Mouse (Mus musculus): ENCODE results near the gene Rbbp8nl.
A peak's percentile ranks its signal among the peaks of the same experiment; 100 is the strongest.

The Rbbp8nl gene

GRCm38 (mm10) chr2:180257963-180258865 is 31.5 kb downstream of the Rbbp8nl start:
- DNase-seq (ENCODE audit: low spot score in 2 of 2) = no peak

GRCm38 (mm10) chr2:180257001-180257521 is 32.6 kb downstream of the Rbbp8nl start, which contains the start of gene Rps21:
Gene Rps21, plus strand, starts transcription at chr2:180257377.
- DNase-seq (ENCODE audit: low spot score in 2 of 2) = peak; percentile 96 to 98

GRCm38 (mm10) chr2:180256296-180257000 is 33.2 kb downstream of the Rbbp8nl start:
- DNase-seq (ENCODE audit: low spot score in 2 of 2) = no peak

- no peak for DNase-seq (ENCODE audit: low spot score in 2 of 2)
Measured at GRCm38 (mm10) chr2:180255701-180256100, 34.0 kb downstream of the Rbbp8nl start.

GRCm38 (mm10) chr2:180254436-180255209 is 35.1 kb downstream of the Rbbp8nl start:
- DNase-seq (ENCODE audit: low spot score in 2 of 2) = no peak

GRCm38 (mm10) chr2:180251838-180252237 is 37.8 kb downstream of the Rbbp8nl start:
- DNase-seq (ENCODE audit: low spot score in 2 of 2) = no peak

- peak; percentile 68 to 80 for DNase-seq (ENCODE audit: low spot score in 2 of 2)
Measured at GRCm38 (mm10) chr2:180250930-180251611, 38.6 kb downstream of the Rbbp8nl start.

- DNase-seq (ENCODE audit: low spot score in 2 of 2) = no peak
Measured at GRCm38 (mm10) chr2:180248947-180249660, 40.6 kb downstream of the Rbbp8nl start.

- DNase-seq (ENCODE audit: low spot score in 2 of 2) = no peak
Measured at GRCm38 (mm10) chr2:180247916-180248315, 41.8 kb downstream of the Rbbp8nl start.

GRCm38 (mm10) chr2:180243108-180243507 is 46.6 kb downstream of the Rbbp8nl start:
- DNase-seq (ENCODE audit: low spot score in 2 of 2) = no peak

- DNase-seq (ENCODE audit: low spot score in 2 of 2) = no peak
Measured at GRCm38 (mm10) chr2:180238591-180238990, 51.1 kb downstream of the Rbbp8nl start.

- no peak for DNase-seq (ENCODE audit: low spot score in 2 of 2)
Measured at GRCm38 (mm10) chr2:180237601-180238345, 51.9 kb downstream of the Rbbp8nl start.

GRCm38 (mm10) chr2:180236930-180237329 is 52.7 kb downstream of the Rbbp8nl start:
- no peak for DNase-seq (ENCODE audit: low spot score in 2 of 2)

- no peak for DNase-seq (ENCODE audit: low spot score in 2 of 2)
Measured at GRCm38 (mm10) chr2:180236500-180236899, 53.2 kb downstream of the Rbbp8nl start.

GRCm38 (mm10) chr2:180235788-180236187 is 53.9 kb downstream of the Rbbp8nl start:
- DNase-seq (ENCODE audit: low spot score in 2 of 2) = no peak

GRCm38 (mm10) chr2:180234980-180235379 is 54.7 kb downstream of the Rbbp8nl start:
- DNase-seq (ENCODE audit: low spot score in 2 of 2) = no peak

GRCm38 (mm10) chr2:180234353-180234752 is 55.3 kb downstream of the Rbbp8nl start:
- no peak for DNase-seq (ENCODE audit: low spot score in 2 of 2)

GRCm38 (mm10) chr2:180233101-180233904 is 56.4 kb downstream of the Rbbp8nl start:
- DNase-seq (ENCODE audit: low spot score in 2 of 2) = no peak

- no peak for DNase-seq (ENCODE audit: low spot score in 2 of 2)
Measured at GRCm38 (mm10) chr2:180230482-180230881, 59.2 kb downstream of the Rbbp8nl start.

Data from frontal cortex, postnatal 10 days (tissue).